Mouse (Mus musculus): ENCODE results near the gene Jmjd1c.

The Jmjd1c gene

DNA sequence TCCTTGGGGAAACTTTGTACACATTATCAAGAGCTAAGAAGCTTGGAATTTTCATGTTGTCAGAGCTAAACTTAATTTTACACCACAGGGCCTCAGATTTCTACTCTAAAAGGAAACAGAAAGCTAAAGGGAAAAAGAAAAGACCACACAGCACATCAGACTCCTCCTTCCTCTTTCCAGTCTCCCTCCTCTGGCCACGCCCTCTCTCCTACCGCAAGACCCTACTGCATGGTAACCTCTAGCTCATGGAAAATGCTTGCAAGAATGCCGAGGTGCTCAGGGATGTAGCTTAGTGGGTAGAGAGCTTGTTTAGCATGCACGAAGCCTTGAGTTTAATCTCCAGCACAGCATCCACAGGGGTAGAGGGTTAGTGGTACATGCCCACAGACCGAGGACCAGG lies 24.0 kb upstream of the Jmjd1c start:
- DNase-seq (ENCODE audit: low read depth, low spot score) = no peak

DNA sequence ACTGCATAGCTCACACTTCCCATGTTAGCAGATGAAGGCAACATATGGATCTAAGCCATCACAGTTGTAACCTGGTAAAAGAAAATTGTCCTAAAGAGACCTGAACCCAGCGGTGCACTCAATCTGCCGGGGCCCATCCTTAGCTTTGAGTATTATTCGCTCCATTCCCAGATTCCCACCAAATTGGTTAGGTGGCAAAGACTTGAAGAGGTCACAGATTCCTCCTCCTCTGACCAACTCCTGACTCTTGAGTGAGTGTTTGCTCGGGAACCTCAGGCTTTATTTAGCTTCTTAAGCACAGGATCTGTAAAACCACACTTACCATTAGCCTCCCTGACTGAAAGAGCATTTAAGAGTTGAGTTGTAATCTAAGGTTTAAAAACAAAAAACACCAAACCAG lies 23.3 kb upstream of the Jmjd1c start:
- DNase-seq (ENCODE audit: low read depth, low spot score) = no peak

DNA sequence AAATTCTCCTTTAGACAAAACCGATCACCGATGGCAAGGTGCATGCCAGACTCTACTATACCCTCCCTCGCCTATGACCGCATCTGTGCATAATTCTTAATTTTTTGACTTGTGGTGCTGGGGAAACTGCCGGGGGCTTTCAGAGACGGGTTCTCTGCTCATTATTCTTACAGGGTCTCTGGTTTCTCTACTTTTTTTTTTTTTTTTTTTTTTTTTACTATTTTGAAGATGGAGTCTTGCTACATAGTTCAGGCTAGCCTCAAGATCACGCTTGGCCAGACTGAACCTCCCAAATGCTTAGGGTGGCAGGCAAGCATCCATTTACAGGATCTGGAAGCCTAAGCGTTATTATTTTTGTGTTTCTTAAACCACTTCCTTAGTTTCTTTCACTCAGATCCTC lies 22.3 kb upstream of the Jmjd1c start:
- DNase-seq (ENCODE audit: low read depth, low spot score) = no peak

DNA sequence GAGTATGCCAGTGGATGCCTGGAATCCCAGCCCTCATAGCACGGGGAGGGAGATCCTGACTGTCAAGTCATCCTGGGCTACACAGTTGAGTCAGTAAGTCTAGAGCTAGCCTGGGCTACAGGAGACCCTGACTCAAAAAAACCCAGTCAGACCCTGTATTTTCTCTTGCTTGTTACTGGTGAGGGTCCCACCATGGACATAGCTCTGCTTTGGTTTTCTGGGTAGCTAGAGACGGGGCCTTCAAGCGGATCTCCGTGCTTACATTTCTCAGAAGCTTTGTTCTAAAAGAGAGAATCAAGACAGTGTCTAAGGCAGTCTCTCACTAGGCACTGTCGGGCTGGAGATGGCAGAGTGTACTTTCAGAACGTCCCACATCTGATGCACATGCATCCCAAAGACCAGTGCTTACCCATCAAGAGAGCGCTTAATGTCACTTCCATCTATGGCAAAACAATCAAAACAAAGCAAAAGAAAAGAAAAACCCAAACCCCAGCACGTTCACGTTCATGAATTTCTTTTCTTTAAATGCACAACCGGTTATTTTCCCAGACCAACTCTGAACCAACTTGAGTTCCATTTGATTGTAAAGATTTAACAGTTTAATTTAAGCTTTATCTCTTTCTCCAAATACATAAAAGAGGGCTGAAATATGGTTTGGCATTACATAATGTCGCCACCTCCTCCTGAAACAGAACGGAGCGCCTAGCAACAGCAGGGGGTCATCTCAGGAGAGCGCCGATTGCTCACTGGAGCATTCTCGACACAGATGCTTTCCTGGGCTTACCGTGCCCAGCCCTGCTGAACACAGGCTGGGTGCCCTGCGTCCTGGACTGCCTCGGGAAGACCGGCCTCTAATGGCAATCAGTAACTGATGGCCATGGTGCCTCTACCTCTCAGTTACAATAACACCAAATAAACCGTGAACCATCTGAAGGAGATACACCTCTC lies 19.7 kb upstream of the Jmjd1c start:
- DNase-seq (ENCODE audit: low read depth, low spot score) = peak; percentile 82

DNA sequence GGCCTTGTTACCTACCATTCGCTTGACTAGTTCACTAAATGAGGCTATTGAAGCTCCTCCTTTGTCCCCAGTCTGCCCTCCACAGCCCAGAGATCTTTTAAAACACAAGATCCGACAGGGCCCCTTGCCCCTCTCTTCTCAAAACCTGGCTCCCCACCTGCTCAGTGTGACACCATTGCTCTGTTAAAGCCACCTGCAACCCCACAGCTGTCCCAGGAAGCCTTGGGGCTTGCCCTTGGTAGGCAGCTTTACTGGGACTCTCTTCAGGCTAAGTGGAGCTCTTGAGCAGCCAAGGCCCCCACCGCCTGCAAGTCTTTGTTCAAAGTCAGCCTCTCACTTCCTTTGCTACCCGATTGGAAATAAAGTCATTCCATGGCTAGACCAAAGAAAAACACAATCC lies 16.9 kb upstream of the Jmjd1c start:
- DNase-seq (ENCODE audit: low read depth, low spot score) = no peak

DNA sequence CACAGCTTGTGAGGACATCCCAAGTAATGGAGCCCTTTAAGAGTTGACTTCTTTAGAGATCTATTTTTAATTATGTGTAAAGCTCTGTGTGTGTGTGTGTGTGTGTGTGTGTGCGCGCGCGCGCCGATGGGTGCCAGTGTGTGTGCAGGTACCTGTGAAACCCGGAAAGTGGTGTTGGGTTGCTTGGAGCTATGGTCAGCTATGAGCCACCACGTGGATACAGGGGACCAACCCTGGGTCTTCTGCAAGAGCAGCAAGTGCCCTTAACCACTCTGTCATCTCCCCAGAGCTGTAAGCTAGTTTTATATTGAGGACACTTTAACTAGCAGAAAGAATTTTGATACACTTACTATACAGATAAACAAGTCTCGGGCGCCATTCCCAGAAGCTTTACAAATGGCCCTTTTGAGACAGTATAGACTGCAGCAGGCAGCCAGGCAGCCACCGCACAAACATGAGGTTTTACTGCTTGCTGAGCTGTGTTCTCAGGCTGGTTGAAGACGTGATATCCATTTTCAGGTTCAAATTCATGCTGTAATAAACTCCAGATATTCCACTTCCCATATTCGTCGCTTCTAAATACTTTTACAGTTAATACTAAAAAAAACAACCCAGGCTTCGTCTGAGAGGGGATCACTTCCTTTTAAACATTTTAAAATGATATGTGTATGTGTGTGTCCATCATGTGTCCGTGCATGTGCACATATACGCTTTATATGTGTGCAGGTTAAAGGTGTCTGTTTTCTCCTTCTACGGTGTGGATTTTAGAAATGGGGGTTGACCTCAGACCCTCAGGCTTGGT lies 14.5 kb upstream of the Jmjd1c start:
- no peak for DNase-seq (ENCODE audit: low read depth, low spot score)

DNA sequence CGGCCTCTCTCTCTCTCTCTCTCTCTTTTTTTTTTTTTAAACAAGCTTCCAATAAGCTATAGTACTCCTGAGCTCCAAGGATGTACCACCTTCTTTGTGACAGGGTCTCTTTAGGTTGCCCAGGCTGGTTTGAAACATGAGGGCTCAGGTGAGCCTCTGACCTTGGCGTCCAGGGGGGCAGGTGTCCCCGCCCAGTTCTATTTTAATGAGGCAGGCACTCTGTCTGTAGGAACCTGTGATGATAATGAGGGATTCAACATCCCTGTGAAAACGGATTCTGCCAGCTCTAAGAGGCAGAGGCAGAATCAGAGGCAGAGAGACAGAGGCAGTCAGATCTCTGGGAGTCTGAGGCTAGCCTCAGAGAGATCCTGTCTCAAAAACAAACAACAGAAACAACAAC lies 13.4 kb upstream of the Jmjd1c start:
- DNase-seq (ENCODE audit: low read depth, low spot score) = no peak

DNA sequence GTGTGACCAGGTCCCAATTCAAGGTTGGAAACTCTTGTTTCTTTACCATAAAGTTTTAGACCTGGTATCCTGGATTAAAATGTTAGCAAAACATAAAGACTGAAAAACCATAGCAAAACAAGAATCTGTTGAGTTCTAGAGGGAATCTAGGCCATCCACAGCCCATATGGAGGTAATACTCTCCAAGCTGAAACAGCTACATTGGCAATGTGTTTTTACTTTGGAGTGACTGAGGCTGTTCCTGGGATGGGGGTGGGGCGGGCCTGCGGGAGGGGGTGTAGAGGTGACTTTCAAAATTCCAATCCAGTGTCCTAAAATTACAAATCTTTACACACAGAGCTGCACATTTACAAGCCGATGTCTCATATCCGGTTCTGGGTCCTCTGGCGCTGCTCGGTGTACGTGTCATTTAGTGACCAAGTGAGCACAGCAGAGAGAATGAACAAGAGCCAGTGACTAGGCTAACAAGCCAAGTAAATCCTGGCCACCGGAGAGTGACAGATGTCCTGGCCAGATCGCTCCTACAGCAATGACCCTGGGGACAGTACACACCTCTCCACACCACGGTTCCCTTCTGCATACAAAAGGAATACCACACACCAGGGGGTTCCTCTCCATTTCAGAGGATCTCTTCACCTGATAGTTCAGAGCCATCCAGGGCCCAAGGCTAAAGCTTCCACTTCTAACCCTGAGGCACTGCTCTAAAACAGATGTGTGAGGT lies 12.3 kb upstream of the Jmjd1c start:
- no peak for DNase-seq (ENCODE audit: low read depth, low spot score)

DNA sequence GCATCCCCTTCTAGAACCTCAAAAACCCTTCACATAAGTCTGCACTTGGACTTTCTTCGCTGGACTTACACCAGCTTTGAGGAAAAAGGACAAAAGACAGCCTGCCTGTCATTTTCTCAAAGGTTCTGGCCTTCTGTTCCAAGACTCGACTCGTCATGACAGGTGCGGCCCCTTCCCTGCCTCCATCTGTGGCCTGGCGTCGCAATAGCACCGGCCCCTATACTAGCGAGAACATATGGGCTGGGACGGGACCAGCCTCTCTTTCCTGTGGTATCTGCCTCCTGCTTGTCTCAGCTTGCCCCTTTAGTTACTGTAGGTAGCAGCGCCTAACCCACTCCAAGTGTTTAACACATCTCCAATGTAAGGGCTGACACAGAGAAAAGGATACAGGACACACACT lies 10.8 kb upstream of the Jmjd1c start:
- DNase-seq (ENCODE audit: low read depth, low spot score) = no peak

DNA sequence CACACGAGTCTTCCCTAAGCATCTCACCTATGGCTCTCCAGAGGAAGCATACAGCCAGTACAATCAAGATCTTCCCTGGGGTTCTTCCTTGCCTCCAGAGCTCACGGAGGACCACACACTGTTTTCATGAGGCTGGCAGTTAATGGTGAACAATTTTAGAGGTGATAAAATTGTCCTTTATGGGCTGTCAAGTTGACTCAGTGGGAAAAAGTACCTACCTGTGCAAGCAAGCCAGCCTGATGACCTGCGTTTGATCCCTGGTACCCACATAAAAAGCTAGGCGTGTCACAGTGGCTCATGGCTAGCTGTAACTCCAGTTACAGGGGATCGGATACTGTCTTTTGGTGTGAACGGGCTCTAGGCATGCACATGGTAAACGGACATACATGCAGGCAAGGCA lies 10.0 kb upstream of the Jmjd1c start:
- no peak for DNase-seq (ENCODE audit: low read depth, low spot score)

DNA sequence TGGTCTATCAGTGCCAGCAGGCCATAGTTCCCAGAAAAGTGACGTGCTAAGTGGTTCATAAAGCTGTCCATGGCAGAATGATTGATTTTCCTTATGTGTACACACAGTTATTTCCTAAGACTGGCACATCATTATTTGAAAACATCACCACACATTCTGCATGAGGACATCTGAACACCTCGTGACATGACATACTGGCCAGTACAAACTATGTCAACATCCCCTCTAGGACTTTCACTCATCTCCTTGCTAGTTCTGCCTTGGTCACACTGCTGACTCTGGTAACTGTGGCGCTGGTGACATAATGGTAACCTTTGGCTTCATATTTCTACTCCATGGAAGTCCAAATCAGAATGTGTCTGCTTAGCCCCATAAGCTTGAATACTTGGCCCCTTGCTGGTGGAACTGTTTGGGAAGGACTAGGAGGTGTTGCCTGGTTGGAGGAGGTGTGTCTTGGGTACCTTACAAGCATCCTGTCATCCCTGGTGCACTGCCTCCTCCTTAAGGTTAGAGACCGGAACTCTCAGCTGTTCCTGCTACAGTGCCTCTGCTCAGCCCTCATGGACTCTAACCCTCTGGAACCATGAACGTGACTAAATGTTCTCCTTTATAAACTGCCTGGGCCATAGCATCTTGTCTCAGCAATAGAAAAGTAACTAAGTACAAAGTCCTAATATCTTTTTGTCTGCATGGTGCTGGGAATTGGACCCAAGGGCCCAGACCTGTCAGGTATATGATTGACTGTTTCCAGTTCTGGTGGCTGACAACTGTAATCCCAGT lies 8.3 kb upstream of the Jmjd1c start:
- DNase-seq (ENCODE audit: low read depth, low spot score) = no peak

DNA sequence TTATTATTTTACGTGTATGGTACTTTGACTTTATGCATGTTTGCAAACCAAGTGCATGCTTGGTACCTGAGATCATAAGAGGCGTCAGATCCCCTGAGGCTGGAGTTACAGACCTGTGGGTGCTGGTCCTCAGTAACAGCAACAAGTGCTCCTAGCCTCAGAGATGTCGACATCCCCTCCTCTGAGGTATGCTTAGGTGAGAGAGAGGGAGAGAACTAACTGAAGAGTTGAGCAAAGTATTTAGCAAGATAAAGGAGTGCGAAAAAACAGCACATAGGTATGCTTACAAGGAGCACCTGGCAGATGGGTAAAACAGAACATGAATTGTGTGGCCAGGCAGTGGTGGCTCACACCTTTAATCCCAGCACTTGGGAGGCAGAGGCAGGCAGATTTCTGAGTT lies 5.3 kb upstream of the Jmjd1c start:
- DNase-seq (ENCODE audit: low read depth, low spot score) = no peak

DNA sequence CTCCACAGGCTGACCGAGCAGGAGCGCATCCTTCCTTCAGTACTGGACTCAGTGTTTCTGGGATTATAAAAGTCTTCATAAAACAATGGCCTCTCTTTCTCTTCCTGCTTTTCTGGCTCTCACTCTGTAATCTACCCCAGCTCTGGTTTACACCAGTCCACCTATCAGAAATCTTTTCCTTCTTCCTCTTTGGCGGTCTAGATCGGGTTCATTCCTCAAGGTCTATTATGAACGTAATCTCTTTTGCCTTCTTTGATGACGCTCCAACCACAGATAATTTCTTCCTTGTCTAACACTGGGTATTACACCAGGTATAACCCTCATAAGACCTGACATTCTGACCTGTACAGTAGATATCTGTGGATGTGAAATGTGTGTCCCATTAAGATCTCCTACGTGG lies 1.0 kb upstream of the Jmjd1c start:
- DNase-seq (ENCODE audit: low read depth, low spot score) = no peak

DNA sequence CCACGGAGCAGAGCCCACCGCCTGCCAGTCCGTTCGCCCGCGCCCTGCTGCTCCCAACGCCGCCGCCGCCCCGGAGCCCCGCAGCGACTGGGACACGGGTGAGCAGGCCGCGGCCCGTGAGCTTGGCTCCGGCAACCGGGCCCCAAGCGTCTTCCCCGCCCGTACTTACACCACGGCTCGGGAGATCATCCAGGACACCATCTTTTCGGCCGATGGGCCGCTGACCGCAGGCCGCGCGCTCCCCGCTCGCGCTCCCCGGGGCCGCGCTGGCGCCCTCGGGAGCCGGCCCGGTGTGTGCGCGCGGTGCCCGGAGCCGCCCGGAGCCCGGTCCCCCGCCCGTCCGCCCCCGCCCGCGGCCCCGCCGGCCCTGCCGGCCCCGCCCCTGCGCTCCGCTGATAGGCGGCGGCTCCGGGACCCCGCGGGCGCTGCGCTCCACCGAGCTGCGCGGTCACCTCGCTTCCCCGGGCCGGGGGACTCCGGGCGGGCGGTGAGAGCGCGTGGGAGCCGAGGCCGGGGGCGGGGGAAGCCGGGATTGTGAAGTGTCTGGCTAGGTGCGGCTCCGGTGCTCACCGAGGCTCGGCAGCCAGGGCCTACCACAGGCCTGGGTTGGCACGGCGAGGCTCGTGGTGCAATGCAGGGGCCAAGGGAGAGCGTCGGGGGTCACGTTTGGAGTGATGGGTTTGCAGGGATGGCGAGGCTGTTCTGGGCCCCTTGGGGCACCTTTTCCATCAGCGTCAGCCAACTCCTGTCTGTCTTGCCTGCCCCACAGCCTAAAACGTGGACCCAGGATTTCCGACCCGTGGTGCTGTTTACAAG lies 904 bp downstream of the Jmjd1c start, which contains the start of gene Reep3:
TSS of gene Reep3 (minus strand) at position 325 of the 816 bp plus-strand sequence.
- DNase-seq (ENCODE audit: low read depth, low spot score) = no peak

DNA sequence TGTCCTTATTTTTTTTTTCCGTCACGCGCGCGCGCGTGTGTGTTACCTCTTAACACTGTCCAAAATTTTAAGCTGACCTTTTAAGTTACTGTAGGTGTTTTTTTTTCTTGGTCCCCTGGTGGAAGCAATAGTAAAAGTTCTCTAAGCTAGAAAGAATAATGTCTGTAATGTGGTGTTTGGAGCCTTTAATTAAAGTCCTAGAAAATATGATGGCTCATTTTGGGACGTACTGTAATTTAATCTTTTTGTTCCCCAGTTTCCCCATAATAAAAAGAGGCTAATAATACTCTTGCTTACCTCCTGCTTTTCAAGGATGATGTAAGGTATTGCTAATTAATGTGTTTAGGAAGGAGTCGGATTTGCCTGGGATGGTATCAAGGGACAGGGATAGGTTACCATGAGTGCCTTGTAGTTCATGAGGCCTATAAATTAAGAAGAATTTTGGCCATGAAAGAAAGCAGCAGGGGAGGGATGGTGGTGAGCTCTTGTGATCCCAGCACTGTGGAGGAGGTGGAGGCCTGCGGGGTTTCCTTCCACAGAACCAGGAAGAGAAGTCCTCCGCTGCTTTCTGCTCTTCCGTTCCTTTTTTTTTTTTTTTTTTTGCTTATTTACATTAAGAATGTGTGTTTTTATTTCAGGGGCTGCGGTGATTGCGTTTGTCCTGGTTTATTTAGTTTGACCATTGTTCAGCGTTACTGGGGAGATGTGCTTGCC lies 1.7 kb downstream of the Jmjd1c start:
- DNase-seq (ENCODE audit: low read depth, low spot score) = no peak

DNA sequence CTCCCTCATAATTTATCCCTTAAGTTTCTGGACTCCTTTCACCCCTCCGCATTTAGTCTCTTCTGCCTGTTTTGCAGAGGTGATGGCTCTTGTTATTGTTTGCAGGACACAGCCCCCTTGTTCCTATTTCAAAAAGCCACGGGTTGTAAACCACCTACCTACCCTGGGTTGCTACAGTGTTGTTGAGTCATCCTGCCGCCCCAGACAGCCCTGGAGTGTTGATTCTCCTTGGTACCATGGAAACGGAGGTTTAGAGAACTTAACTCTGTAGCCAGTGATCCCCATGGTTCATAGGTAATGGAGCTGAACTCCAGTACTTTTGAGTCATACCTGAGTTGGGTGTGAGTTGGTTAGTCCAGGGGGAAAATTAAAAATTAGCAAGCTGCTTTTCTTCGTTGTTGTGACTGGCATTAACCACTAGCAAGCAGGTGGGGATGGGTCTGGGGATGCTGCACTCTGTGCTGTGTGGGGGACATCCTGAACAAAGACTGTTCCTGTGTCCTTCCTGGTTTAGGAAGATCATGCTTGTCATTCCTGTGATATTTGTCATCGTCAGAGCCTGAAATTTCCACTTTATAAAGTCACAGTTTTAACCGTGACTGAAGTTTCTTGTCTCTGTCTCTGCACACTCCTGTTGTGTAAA lies 2.6 kb downstream of the Jmjd1c start:
- DNase-seq (ENCODE audit: low read depth, low spot score) = peak; percentile 48

DNA sequence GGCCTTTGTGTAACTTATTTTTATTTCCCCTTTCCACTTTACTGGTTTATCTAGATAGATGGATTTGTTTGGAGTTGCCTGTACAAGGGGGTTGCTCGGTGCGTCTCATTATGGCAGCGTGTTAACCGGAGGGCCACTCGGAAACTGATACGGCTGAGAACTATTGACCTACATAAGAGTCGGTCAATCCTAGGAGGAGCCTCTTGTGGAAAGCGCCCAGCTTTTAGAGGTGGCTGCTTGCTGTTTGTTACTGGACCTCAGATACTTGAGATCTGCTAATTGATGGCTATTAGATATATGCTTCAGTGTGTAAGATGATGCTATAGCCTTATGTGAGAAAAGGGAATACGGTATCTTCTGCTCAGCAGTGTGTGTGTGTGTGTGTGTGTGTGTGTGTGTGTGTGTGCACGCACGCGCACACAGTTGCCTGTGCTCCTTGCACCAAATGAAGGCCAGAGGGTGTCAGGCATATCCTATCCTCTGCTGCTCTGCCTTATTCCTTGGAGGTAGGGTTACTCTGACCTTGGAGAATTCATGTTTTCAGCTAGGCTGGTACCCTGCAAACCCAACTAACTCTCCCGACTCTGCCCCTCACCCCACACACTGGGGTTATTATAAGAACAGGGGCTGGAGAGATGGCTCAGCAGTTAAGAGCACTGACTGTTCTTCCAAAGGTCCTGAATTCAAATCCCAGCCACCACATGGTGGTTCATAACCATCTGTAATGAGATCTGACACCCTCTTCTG lies 3.4 kb downstream of the Jmjd1c start:
- DNase-seq (ENCODE audit: low read depth, low spot score) = no peak

DNA sequence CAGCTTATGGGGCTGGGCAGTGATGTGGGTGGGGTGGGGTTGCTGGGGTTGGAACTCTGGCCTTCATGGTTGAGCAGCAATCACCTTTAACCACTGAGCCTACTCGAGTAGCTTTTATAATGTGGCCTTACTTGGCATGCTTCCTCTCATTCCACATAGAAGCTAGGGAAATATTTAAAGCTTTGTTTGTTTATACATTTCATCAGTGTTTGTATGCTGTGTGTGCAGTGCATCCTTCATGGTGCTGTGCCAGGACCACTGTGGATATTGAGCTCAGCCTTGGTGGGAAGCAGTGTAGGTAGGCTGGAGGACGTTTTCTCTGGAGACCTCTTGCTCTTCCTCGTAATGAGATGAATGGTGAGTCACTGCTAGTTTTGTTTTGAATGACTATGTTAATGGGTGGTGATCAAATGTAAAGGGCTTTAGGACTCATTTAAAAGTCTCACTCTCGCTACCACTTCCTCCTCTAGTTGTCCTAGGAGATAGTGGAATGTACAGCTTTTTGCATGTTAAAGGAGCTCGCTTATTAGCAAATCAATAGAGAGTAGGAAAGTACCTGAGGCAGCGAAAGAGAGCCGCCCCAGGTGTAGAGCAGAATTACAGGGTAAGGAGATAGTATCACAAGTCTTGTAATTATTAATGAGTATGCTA lies 4.2 kb downstream of the Jmjd1c start:
- no peak for DNase-seq (ENCODE audit: low read depth, low spot score)

Data from telencephalon, adult 2 months (tissue).